Mouse (Mus musculus) bone marrow, adult 2 months (tissue): ENCODE data around the gene Paf1.

Source experiments
- CTCF ChIP-seq: fragments of 200-500 bp; IDR thresholded peaks from 2 replicates; pipeline ENCODE4 v1.5.1; 2011; ENCODE audit warnings: low read length, control low read depth; ENCODE audit not compliant: control insufficient read depth, insufficient read depth
- POLR2A ChIP-seq: fragments of 200-500 bp; IDR thresholded peaks from 2 replicates; pipeline ENCODE4 v1.6.1; 2011; ENCODE audit warnings: low read depth, mild to moderate bottlenecking, control low read depth, low read length, borderline replicate concordance; ENCODE audit not compliant: control insufficient read depth

GRCm38 (mm10) chr7:28380237-28381016 is 12.3 kb upstream of the Paf1 start, which contains the start of gene Zfp36:
- TF ChIP-seq POLR2A, result no peak
- no peak for TF ChIP-seq CTCF
